Mouse (Mus musculus) heart, embryonic 11.5 days (tissue): ENCODE measurements at regions not wholly inside any gene's neighbourhood (a gene's known extent, or its start where the extent isn't known, plus 50 kb on each side); places are given as distances from the start of the nearest gene placed in this dataset.
A peak's percentile ranks its signal among the peaks of the same experiment; 100 is the strongest.

Source experiments
- ATAC-seq: fragments of 200-750 bp; cut with Nextera tagmentation; replicated peaks from 2 replicates; pipeline ENCODE4 v1.8.0; 2017; ENCODE audit warnings: moderate library complexity; ENCODE audit not compliant: insufficient number of reproducible peaks, low FRiP score, low TSS enrichment
- H3K27ac ChIP-seq: fragments of 300-500 bp; sonication (generic); 2 replicates; pipeline ENCODE4 v1.5.1; 2014; ENCODE audit warnings: mild to moderate bottlenecking, low read depth, low read length
- H3K27me3 ChIP-seq: fragments of 300-500 bp; sonication (generic); 2 replicates; pipeline ENCODE4 v1.6.1; 2014; ENCODE audit warnings: mild to moderate bottlenecking, low read length, mixed read lengths; ENCODE audit not compliant: control insufficient read depth, insufficient read depth
- H3K36me3 ChIP-seq: fragments of 300-500 bp; sonication (generic); 2 replicates; pipeline ENCODE4 v1.6.1; 2014; ENCODE audit warnings: mild to moderate bottlenecking, low read length, moderate library complexity, mixed read lengths; ENCODE audit not compliant: control insufficient read depth, insufficient read depth
- H3K4me1 ChIP-seq: fragments of 300-500 bp; sonication (generic); 2 replicates; pipeline ENCODE4 v1.6.1; 2014; ENCODE audit warnings: low read length; ENCODE audit not compliant: control insufficient read depth, insufficient read depth
- H3K4me2 ChIP-seq: fragments of 300-500 bp; sonication (generic); 2 replicates; pipeline ENCODE4 v1.6.1; 2014; ENCODE audit warnings: mild to moderate bottlenecking, moderate library complexity
- H3K4me3 ChIP-seq: fragments of 300-500 bp; sonication (generic); 2 replicates; pipeline ENCODE4 v1.5.1; 2014; ENCODE audit warnings: low read depth, low read length
- H3K9ac ChIP-seq: fragments of 300-500 bp; sonication (generic); 2 replicates; pipeline ENCODE4 v1.6.1; 2014; ENCODE audit warnings: mild to moderate bottlenecking, low read depth, low read length, moderate library complexity
- H3K9me3 ChIP-seq: fragments of 300-500 bp; sonication (generic); replicated peaks from 2 replicates; pipeline ENCODE4 v1.6.1; 2016; ENCODE audit warnings: low read length; ENCODE audit not compliant: control insufficient read depth
- WGBS: fragments of 180-500 bp; shearing (Covaris S2); extraction: QIAGEN DNeasy Blood & Tissue Kit; methylation state at CpG from one replicate; pipeline ENCODE4 v1.1.7; 2014; ENCODE audit not compliant: insufficient replicate concordance; 5-methylcytosine and 5-hydroxymethylcytosine counted together

GRCm38 (mm10) chr6:50744462-50745166 lies 90.4 kb upstream of the Npvf start:
- no peaks in the 10 kb centered on the region for H3K36me3 ChIP-seq
- H3K27me3 ChIP-seq: no peaks in the 10 kb centered on the region
- ATAC-seq: no peak
- H3K27ac ChIP-seq: 0 out of 2 replicates have a peak overlapping the region, but pooled peaks have one; percentile 15
- no peaks in the 10 kb centered on the region for H3K9me3 ChIP-seq
- 26% methylated on average over 6 of the region's 6 CpGs for WGBS
- H3K4me3 ChIP-seq: no peak overlapping the region
- H3K9ac ChIP-seq: 0 out of 2 replicates have a peak overlapping the region, but pooled peaks have one; percentile 10
- peaks cover 9% of the 10 kb centered on the region for H3K4me1 ChIP-seq
- H3K4me2 ChIP-seq: no peak overlapping the region

- Histone ChIP-seq H3K27me3 (no peaks in the 10 kb centered on the region), H3K36me3 (no peaks in the 10 kb centered on the region), H3K27ac (no peak overlapping the region), H3K4me2 (no peak overlapping the region), H3K4me3 (no peak overlapping the region), H3K9me3 (no peaks in the 10 kb centered on the region), H3K9ac (no peak overlapping the region), H3K4me1 (no peaks in the 10 kb centered on the region)
- no peak for ATAC-seq
- WGBS: 77% methylated on average over 7 of the region's 7 CpGs
Measured at GRCm38 (mm10) chr6:50753151-50753550, 98.9 kb upstream of the Npvf start.

- Histone ChIP-seq H3K36me3 (no peaks in the 10 kb centered on the region), H3K27me3 (no peaks in the 10 kb centered on the region), H3K9me3 (no peaks in the 10 kb centered on the region), H3K9ac (no peak overlapping the region), H3K4me2 (no peak overlapping the region), H3K27ac (no peak overlapping the region), H3K4me3 (no peak overlapping the region), H3K4me1 (no peaks in the 10 kb centered on the region)
- 84% methylated on average over 12 of the region's 12 CpGs for WGBS
- ATAC-seq: no peak
Measured at GRCm38 (mm10) chr6:50754786-50755185, 100.5 kb upstream of the Npvf start.

GRCm38 (mm10) chr6:50760367-50760766 lies 106.1 kb upstream of the Npvf start:
- ATAC-seq: no peak
- Histone ChIP-seq H3K9me3 (no peaks in the 10 kb centered on the region), H3K36me3 (no peaks in the 10 kb centered on the region), H3K27me3 (no peaks in the 10 kb centered on the region), H3K4me2 (no peak overlapping the region), H3K4me3 (no peak overlapping the region), H3K4me1 (no peaks in the 10 kb centered on the region), H3K27ac (no peak overlapping the region), H3K9ac (no peak overlapping the region)
- WGBS: 76% methylated on average over 6 of the region's 6 CpGs

DNA sequence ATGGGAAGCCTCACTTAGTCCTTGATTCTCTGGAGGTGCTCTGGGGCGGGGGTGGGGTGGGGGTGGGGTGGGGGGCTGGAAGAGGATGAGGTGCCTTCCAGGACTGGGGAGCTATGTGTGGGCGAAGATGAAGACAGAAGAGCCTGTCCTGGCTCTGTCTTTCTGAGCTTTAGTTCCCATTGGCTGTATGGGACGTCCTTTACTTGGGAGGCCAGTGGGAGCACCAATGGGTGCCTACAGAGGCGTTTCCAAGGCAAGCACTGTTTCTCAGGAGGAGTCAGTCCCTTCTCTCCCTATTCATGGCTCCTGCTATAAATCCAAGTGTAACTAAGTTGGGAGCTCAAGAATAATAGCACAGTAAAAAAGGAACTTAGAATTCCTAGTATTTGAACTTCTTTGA lies 108.9 kb upstream of the Npvf start:
- WGBS: 59% methylated on average over 4 of the region's 4 CpGs
- H3K27ac ChIP-seq: no peak overlapping the region
- no peaks in the 10 kb centered on the region for H3K4me1 ChIP-seq
- H3K4me2 ChIP-seq: no peak overlapping the region
- no peak overlapping the region for H3K4me3 ChIP-seq
- ATAC-seq: no peak
- no peaks in the 10 kb centered on the region for H3K36me3 ChIP-seq
- H3K9ac ChIP-seq: no peak overlapping the region
- H3K9me3 ChIP-seq: no peaks in the 10 kb centered on the region
- H3K27me3 ChIP-seq: no peaks in the 10 kb centered on the region

- no peaks in the 10 kb centered on the region for H3K4me1 ChIP-seq
- H3K4me2 ChIP-seq: peak overlapping the region; percentile 44
- no peak for ATAC-seq
Measured at GRCm38 (mm10) chr6:50766442-50766915, 112.2 kb upstream of the Npvf start.

DNA sequence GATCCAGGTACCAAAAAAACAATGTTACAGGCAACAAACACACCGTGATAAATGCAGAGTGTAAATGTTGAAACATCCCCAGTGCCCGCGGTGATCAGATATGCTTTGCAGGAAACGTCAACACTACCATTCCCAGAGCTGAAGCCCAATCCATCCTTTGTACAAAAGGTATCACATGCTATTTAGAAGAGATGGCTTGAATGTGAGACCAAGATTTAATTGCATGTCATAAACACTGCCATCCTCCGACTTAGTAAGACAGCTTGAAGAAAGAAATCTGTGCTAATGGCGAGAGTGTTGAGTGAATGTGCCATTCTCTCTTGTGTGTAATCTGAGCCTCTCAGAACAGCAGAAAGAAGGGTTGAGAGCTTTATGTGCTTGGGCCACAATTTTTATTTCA lies 112.9 kb upstream of the Npvf start:
- no peak for ATAC-seq
- Histone ChIP-seq H3K36me3 (no peaks in the 10 kb centered on the region), H3K9me3 (no peaks in the 10 kb centered on the region), H3K27ac (no peak overlapping the region), H3K27me3 (no peaks in the 10 kb centered on the region), H3K4me3 (no peak overlapping the region), H3K9ac (no peak overlapping the region), H3K4me1 (no peaks in the 10 kb centered on the region), H3K4me2 (no peak overlapping the region)
- WGBS: 46% methylated on average over 6 of the region's 6 CpGs

More at GRCm38 (mm10) chr6:50766442-50766915, 112.2 kb upstream of the Npvf start:
- no peak overlapping the region for H3K27ac ChIP-seq
- 0 out of 2 replicates have a peak overlapping the region, but pooled peaks have one; percentile 2 for H3K9ac ChIP-seq
- no peaks in the 10 kb centered on the region for H3K27me3 ChIP-seq
- no peak overlapping the region for H3K4me3 ChIP-seq
- H3K9me3 ChIP-seq: no peaks in the 10 kb centered on the region
- 53% methylated on average over 14 of the region's 14 CpGs for WGBS
- no peaks in the 10 kb centered on the region for H3K36me3 ChIP-seq

- Histone ChIP-seq H3K36me3 (no peaks in the 10 kb centered on the region), H3K4me2 (no peak overlapping the region), H3K9ac (no peak overlapping the region), H3K4me3 (no peak overlapping the region), H3K9me3 (no peaks in the 10 kb centered on the region), H3K27ac (no peak overlapping the region), H3K4me1 (no peaks in the 10 kb centered on the region), H3K27me3 (no peaks in the 10 kb centered on the region)
- no peak for ATAC-seq
- 82% methylated on average over 4 of the region's 4 CpGs for WGBS
Measured at GRCm38 (mm10) chr6:50767827-50768226, 113.6 kb upstream of the Npvf start.

DNA sequence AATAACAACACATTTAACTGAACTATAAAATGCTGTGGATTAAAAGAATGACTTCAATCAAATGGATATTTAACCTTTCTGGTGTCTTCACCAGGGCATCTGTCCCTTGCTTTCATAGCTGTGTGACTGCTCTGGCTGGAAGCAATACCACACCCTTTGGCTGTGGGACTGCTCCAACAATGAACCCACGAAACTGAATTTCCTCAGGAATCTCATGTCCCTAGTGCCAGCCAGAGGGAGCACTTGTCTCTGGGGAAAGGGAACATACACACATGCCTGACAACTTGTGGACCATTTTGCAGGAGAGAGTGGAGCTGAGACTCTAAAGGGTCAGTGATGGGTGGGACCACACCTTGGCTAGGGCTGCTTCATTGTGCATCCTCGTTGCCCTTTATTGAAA lies 114.9 kb upstream of the Npvf start:
- Histone ChIP-seq H3K4me3 (no peak overlapping the region), H3K36me3 (no peaks in the 10 kb centered on the region), H3K4me1 (no peaks in the 10 kb centered on the region), H3K9me3 (no peaks in the 10 kb centered on the region), H3K9ac (no peak overlapping the region), H3K4me2 (no peak overlapping the region), H3K27ac (no peak overlapping the region), H3K27me3 (no peaks in the 10 kb centered on the region)
- ATAC-seq: no peak
- 73% methylated on average over 2 of the region's 2 CpGs for WGBS
